Mouse (Mus musculus) midbrain, embryonic 11.5 days (tissue): ENCODE data around the gene Gadd45b. TPM values are rescaled to one million over a fixed set of nuclear protein-coding genes. Genes with fewer than 3 reads are reported as not detected.

Source experiments
- ATAC-seq: fragments of 200-750 bp; cut with Nextera tagmentation; 2 replicates; pipeline ENCODE4 v1.8.0; 2017; ENCODE audit warnings: moderate TSS enrichment, moderate library complexity; ENCODE audit not compliant: low FRiP score
- DNase-seq: peaks from one replicate; pipeline ENCODE4 v3.0.0; 2015; ENCODE audit warnings: low spot score; ENCODE audit errors: missing footprints
- H3K27ac ChIP-seq: fragments of 300-500 bp; sonication (generic); 2 replicates; pipeline ENCODE4 v1.5.1; 2014; ENCODE audit warnings: low read depth, low read length
- H3K27me3 ChIP-seq: fragments of 300-500 bp; sonication (generic); 2 replicates; pipeline ENCODE4 v1.6.1; 2014; ENCODE audit warnings: mild to moderate bottlenecking, low read length, moderate library complexity, mixed read lengths; ENCODE audit not compliant: control insufficient read depth, insufficient read depth
- H3K36me3 ChIP-seq: fragments of 300-500 bp; sonication (generic); 2 replicates; pipeline ENCODE4 v1.6.1; 2014; ENCODE audit warnings: mild to moderate bottlenecking, low read length, moderate library complexity, mixed read lengths; ENCODE audit not compliant: control insufficient read depth, insufficient read depth
- H3K4me1 ChIP-seq: fragments of 300-500 bp; sonication (generic); 2 replicates; pipeline ENCODE4 v1.6.1; 2014; ENCODE audit warnings: low read length; ENCODE audit not compliant: control insufficient read depth, insufficient read depth
- H3K4me2 ChIP-seq: fragments of 300-500 bp; sonication (generic); 2 replicates; pipeline ENCODE4 v1.6.1; 2014; ENCODE audit warnings: mild to moderate bottlenecking, moderate library complexity
- H3K4me3 ChIP-seq: fragments of 300-500 bp; sonication (generic); 2 replicates; pipeline ENCODE4 v1.5.1; 2014; ENCODE audit warnings: low read depth, low read length
- H3K9ac ChIP-seq: fragments of 300-500 bp; sonication (generic); 2 replicates; pipeline ENCODE4 v1.6.1; 2014; ENCODE audit warnings: low read length
- H3K9me3 ChIP-seq: fragments of 300-500 bp; sonication (generic); 2 replicates; pipeline ENCODE4 v1.6.1; 2016; ENCODE audit warnings: low read length; ENCODE audit not compliant: control insufficient read depth
- WGBS: fragments of 180-500 bp; shearing (Covaris S2); extraction: QIAGEN DNeasy Blood & Tissue Kit; methylation state at CpG from one replicate; pipeline ENCODE4 v1.1.7; 2014; 5-methylcytosine and 5-hydroxymethylcytosine counted together
- polyA plus RNA-seq: library from polyadenylated mRNA; unstranded; fragments of >200 nt; fragmentation: Nextera tagmentation; extraction: Ambion mirVana; gene quantifications from 2 replicates; pipeline ENCODE4 v1.2.1, GENCODE M21; 2014

Gadd45b gene
- polyA plus RNA-seq, 1 experiment from 2014 or later, result 10.1 TPM

DNA sequence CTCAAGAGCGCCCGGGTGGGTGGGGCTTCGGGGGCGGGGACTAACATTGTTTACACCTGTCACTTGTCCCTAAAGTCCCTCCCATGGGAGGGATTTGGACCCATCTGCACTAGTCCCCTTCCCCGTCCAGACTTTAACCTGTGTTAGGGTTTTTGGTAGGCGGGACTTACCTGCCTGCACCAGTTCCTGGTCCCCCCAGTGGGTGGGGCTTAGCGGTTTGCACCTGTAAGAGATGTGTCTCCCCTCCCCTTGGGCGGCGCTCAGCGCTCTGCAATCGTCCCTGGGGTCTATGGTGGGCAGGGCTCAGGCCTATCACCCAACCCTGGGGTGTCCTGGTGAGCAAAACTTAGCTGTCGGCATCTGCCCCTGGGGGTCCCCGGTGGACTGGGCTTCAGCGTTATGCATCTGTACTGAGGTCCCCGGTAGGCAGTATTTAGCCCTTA lies 12.5 kb upstream of the Gadd45b start:
- peak overlapping the region; percentile 98 for H3K4me2 ChIP-seq
- peak overlapping the region; percentile 86 for H3K9ac ChIP-seq
- WGBS, result 2% methylated on average over 15 of the region's 15 CpGs
- ATAC-seq (peak; percentile 52), DNase-seq (no peak)
- H3K27ac ChIP-seq, result peak overlapping the region; percentile 5; the same call in 1 of the 2 replicates
- peak overlapping the region; percentile 67 for H3K4me3 ChIP-seq
- no peaks in the 10 kb centered on the region for H3K27me3 ChIP-seq
- peaks cover 11% of the 10 kb centered on the region; the same call in 1 of the 2 replicates for H3K4me1 ChIP-seq
- H3K36me3 ChIP-seq, result 0 out of 2 replicates have a peak, but pooled peaks cover 2% of the 10 kb centered on the region
- no peaks in the 10 kb centered on the region for H3K9me3 ChIP-seq

GRCm38 (mm10) chr10:80917779-80918434 lies 12.0 kb upstream of the Gadd45b start, which contains the start of gene Lmnb2:
TSS of gene Lmnb2 (minus strand) at chr10:80918245.
- peaks cover 11% of the 10 kb centered on the region; the same call in 1 of the 2 replicates for H3K4me1 ChIP-seq
- ATAC-seq, result peak; percentile 61
- WGBS, result under 1% methylated on average over 61 of the region's 61 CpGs

GRCm38 (mm10) chr10:80921923-80922322 lies 8.0 kb upstream of the Gadd45b start:
- WGBS, result 5% methylated on average over 16 of the region's 16 CpGs
- peak; percentile 92 for DNase-seq
- H3K27me3 ChIP-seq, result no peaks in the 10 kb centered on the region
- no peak overlapping the region for H3K27ac ChIP-seq
- H3K36me3 ChIP-seq, result no peaks in the 10 kb centered on the region
- H3K9ac ChIP-seq, result peak overlapping the region; percentile 29
- peak overlapping the region; percentile 9 for H3K4me3 ChIP-seq
- peaks cover 8% of the 10 kb centered on the region; the same call in 1 of the 2 replicates for H3K4me1 ChIP-seq
- peak; percentile 30; the same call in 1 of the 2 replicates for ATAC-seq
- H3K4me2 ChIP-seq, result peak overlapping the region; percentile 34
- H3K9me3 ChIP-seq, result no peaks in the 10 kb centered on the region

More at GRCm38 (mm10) chr10:80917779-80918434, 12.0 kb upstream of the Gadd45b start, which contains the start of gene Lmnb2:
- H3K9me3 ChIP-seq, result no peaks in the 10 kb centered on the region
- no peaks in the 10 kb centered on the region for H3K27me3 ChIP-seq
- peak within 1 kb of the TSS; percentile 86 for H3K9ac ChIP-seq
- 0 out of 2 replicates have a peak, but pooled peaks cover 2% of the 10 kb centered on the region for H3K36me3 ChIP-seq
- peak; percentile 96 for DNase-seq
- H3K4me2 ChIP-seq, result peak within 1 kb of the TSS; percentile 98
- peak within 1 kb of the TSS; percentile 67 for H3K4me3 ChIP-seq
- peak within 1 kb of the TSS; percentile 5; the same call in 1 of the 2 replicates for H3K27ac ChIP-seq

DNA sequence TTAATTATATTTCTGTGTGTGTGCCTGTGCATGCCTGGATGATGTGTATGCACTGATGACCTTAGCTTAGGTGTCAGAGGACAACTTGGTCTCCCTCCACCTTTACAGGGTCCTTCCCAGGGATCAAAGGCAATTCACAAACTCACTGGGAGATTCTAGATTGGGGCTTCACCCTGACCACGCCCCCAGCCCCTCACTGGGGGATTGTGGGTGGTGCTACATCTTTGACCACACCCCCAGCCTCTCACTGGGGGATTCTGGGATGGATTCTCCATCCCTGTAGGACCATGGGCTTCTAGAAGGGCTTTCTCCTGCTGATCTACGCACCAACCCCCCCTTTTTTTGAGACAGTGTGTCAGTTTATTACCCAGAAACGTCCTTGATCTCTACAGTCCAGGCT lies 4.4 kb upstream of the Gadd45b start:
- Histone ChIP-seq H3K9ac (no peak overlapping the region), H3K4me1 (peaks cover 18% of the 10 kb centered on the region), H3K27me3 (peaks cover 2% of the 10 kb centered on the region), H3K36me3 (no peaks in the 10 kb centered on the region), H3K9me3 (no peaks in the 10 kb centered on the region), H3K4me3 (no peak overlapping the region), H3K27ac (no peak overlapping the region), H3K4me2 (no peak overlapping the region)
- WGBS, result 51% methylated on average over 3 of the region's 3 CpGs
- ATAC-seq, result no peak
- no peak for DNase-seq

DNA sequence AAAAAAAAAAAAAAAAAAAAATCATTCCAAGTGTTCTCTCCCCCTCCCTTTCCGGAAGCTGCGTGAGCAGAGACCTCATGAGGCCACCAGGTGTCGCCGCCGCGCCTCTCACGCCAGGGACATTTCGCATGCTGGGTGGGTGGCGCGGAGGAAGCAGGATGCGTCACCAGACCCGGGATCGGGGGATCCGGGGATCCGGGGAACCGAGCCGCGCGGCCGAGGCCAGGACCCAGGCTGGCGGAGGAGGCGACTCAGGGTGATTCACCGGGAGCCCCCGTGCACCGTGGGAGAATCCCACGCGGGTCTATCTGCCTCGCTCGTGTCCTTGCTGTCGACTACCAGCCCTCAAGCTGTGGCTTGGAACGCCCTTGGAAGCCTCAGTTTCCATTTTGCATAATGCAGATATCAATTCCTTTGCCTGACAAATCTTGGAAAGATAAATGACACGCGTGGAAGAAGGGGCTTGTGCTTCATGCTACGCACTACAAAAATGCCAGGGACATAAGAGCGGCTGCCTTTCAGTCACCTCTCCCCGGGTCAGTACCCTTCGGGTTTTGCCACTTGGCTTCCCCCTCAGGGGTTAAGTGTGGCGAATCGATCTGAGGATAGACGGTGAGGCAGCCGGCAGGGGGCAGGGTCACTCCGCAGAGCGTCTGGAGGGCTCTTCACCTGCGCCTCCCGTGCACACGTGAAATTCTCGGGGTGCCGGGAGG lies 1.1 kb upstream of the Gadd45b start:
- no peaks in the 10 kb centered on the region for H3K9me3 ChIP-seq
- peak overlapping the region; percentile 65 for H3K9ac ChIP-seq
- under 1% methylated on average over 47 of the region's 48 CpGs for WGBS
- 0 out of 2 replicates have a peak overlapping the region, but pooled peaks have one; percentile 35 for H3K27ac ChIP-seq
- no peaks in the 10 kb centered on the region for H3K36me3 ChIP-seq
- DNase-seq (peak; percentile 96), ATAC-seq (peak; percentile 51)
- H3K4me1 ChIP-seq, result peaks cover 43% of the 10 kb centered on the region
- H3K27me3 ChIP-seq, result peaks cover 34% of the 10 kb centered on the region
- H3K4me2 ChIP-seq, result peak overlapping the region; percentile 89
- peak overlapping the region; percentile 40 for H3K4me3 ChIP-seq

GRCm38 (mm10) chr10:80930361-80931152 lies 684 bp downstream of the Gadd45b start:
- Histone ChIP-seq H3K4me2 (peak overlapping the region; percentile 89), H3K36me3 (no peaks in the 10 kb centered on the region), H3K27me3 (peaks cover 52% of the 10 kb centered on the region), H3K4me3 (peak overlapping the region; percentile 40), H3K9me3 (no peaks in the 10 kb centered on the region), H3K4me1 (peaks cover 45% of the 10 kb centered on the region), H3K9ac (peak overlapping the region; percentile 35), H3K27ac (no peak overlapping the region)
- ATAC-seq (peak; percentile 22; the same call in 1 of the 2 replicates), DNase-seq (peak; percentile 89)
- under 1% methylated on average over 45 of the region's 45 CpGs for WGBS

GRCm38 (mm10) chr10:80931153-80931671 lies 1.3 kb downstream of the Gadd45b start:
- Histone ChIP-seq H3K36me3 (no peaks in the 10 kb centered on the region), H3K9ac (no peak overlapping the region; the same call in 1 of the 2 replicates), H3K4me3 (peak overlapping the region; percentile 40), H3K4me2 (peak overlapping the region; percentile 89), H3K9me3 (no peaks in the 10 kb centered on the region), H3K4me1 (peaks cover 50% of the 10 kb centered on the region), H3K27ac (no peak overlapping the region), H3K27me3 (peaks cover 58% of the 10 kb centered on the region)
- ATAC-seq, result no peak
- WGBS, result 3% methylated on average over 13 of the region's 14 CpGs
- DNase-seq, result peak; percentile 93

- ATAC-seq (no peak), DNase-seq (no peak)
- Histone ChIP-seq H3K9me3 (no peaks in the 10 kb centered on the region), H3K27me3 (peaks cover 63% of the 10 kb centered on the region), H3K9ac (no peak overlapping the region), H3K4me1 (peaks cover 55% of the 10 kb centered on the region), H3K36me3 (no peaks in the 10 kb centered on the region), H3K27ac (no peak overlapping the region), H3K4me3 (peak overlapping the region; percentile 0), H3K4me2 (peak overlapping the region; percentile 25)
- WGBS, result 0% methylated on average over 26 of the region's 26 CpGs
Measured at GRCm38 (mm10) chr10:80931695-80932094, 1.8 kb downstream of the Gadd45b start.
